Mouse (Mus musculus): Measurements from ENCODE around the gene Bbs9. TPM values are rescaled to one million over a fixed set of nuclear protein-coding genes. Genes with fewer than 3 reads are reported as not detected.
"Not testable (repeated sequence)": the region's sequence is repeated elsewhere in the genome, so short reads cannot be mapped to it uniquely, and the experiment has no call there.

Gene Bbs9
- polyA plus RNA-seq, 1 experiment = 15.3 TPM

DNA sequence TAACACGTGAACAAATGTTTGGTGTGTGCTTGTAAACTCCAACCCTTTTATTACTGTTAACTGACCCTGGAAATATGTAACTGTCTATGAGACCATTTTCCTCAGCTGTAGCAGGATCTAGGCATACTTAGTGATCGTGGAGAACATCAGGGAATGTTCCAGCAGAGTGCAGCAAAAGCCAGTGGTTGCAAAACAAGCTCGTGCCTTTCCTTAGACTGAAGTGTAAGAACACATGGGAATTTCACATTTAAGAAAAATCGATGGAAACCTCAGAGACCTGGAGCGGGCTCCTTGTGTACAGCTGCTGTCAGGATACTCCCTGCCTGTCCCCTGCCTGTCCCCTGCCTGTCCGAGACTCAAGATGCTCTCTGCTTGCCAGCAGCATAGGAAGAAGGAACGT lies 234.5 kb downstream of the Bbs9 start:
- WGBS = 63% methylated on average over 7 of the region's 7 CpGs
- DNase-seq = no peak
- no peak for TF ChIP-seq POLR2A (IDR thresholded peaks at IDR 0.05; ENCODE audit: borderline replicate concordance, extremely low read depth, low read depth, low read length)
- TF ChIP-seq CTCF (IDR thresholded peaks at IDR 0.05; ENCODE audit: insufficient read depth, low read length) = no peak
- H3K4me1 ChIP-seq (ENCODE audit: control insufficient read depth, insufficient read depth, low read length) = peaks cover 3% of the 10 kb centered on the region
- H3K4me3 ChIP-seq (replicated peaks; ENCODE audit: extremely low read depth, low read depth, low read length) = no peak overlapping the region

DNA sequence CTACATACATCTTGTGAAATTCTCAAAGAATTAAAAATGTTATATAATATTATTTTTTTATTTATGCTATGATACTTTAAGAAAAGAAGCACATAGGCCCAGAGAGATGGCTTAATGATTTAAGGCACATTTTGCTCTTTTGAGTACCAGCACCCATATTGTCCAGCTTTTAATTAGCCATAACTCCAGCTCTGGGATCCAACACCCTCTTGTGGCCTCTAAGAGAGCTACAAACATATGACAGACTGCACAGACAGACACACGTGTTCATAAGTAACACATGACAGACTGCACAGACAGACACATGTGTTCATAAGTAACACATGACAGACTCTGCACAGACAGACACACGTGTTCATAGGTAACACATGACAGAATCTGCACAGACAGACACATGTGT lies 235.8 kb downstream of the Bbs9 start:
- Histone ChIP-seq H3K4me3 (replicated peaks; ENCODE audit: extremely low read depth, low read depth, low read length) (no peak overlapping the region), H3K4me1 (ENCODE audit: control insufficient read depth, insufficient read depth, low read length) (peaks cover 3% of the 10 kb centered on the region)
- 91% methylated on average over 2 of the region's 2 CpGs for WGBS
- no peak for DNase-seq
- TF ChIP-seq POLR2A (IDR thresholded peaks at IDR 0.05; ENCODE audit: borderline replicate concordance, extremely low read depth, low read depth, low read length) (no peak), CTCF (IDR thresholded peaks at IDR 0.05; ENCODE audit: insufficient read depth, low read length) (no peak)

DNA sequence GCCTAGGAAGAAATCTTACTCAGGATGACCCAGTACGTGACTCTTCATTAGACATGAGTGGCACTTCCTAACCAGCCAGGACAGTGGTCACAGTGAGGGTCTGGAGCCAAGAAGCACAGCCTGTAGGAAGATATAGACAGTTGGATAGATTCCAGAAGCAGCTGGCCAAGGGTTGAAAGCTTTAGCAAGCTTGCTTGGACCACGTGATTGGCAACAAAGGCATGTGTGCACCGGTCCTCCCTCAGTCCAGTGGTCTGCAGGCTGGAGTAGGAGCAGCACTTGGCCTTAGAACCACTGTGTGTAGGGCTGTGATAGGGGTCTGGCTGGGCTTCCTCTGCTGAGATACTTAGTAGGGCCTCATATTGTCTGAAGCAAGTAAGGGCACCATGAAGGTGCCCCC lies 237.2 kb downstream of the Bbs9 start:
- no peak for DNase-seq
- TF ChIP-seq POLR2A (IDR thresholded peaks at IDR 0.05; ENCODE audit: borderline replicate concordance, extremely low read depth, low read depth, low read length) (no peak), CTCF (IDR thresholded peaks at IDR 0.05; ENCODE audit: insufficient read depth, low read length) (no peak)
- Histone ChIP-seq H3K4me1 (ENCODE audit: control insufficient read depth, insufficient read depth, low read length) (peaks cover 3% of the 10 kb centered on the region), H3K4me3 (replicated peaks; ENCODE audit: extremely low read depth, low read depth, low read length) (no peak overlapping the region)
- 67% methylated on average over 3 of the region's 3 CpGs for WGBS

DNA sequence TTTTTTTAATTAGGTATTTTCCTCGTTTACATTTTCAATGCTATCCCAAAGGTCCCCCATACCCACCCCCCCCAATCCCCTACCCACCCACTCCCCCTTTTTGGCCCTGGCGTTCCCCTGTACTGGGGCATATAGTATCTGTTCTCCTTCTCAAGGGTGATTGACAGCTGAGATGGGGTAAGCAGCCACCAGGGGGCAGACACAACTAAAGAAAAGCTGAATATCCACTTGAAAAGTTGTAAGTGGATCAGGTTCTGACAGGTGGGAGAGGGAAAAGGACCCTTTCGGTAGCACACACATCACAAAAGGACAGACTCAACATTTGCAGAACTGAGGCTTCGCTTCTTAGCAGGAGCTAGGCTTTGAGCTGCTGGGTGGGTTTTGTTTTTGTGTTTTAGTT lies 237.8 kb downstream of the Bbs9 start:
- peak; percentile 48 for DNase-seq
- not testable (repeated sequence) for H3K4me3 ChIP-seq (replicated peaks; ENCODE audit: extremely low read depth, low read depth, low read length); H3K4me1 ChIP-seq (ENCODE audit: control insufficient read depth, insufficient read depth, low read length)
- 50% methylated on average over 4 of the region's 4 CpGs for WGBS
- TF ChIP-seq CTCF (IDR thresholded peaks at IDR 0.05; ENCODE audit: insufficient read depth, low read length) = peak; percentile 41

DNA sequence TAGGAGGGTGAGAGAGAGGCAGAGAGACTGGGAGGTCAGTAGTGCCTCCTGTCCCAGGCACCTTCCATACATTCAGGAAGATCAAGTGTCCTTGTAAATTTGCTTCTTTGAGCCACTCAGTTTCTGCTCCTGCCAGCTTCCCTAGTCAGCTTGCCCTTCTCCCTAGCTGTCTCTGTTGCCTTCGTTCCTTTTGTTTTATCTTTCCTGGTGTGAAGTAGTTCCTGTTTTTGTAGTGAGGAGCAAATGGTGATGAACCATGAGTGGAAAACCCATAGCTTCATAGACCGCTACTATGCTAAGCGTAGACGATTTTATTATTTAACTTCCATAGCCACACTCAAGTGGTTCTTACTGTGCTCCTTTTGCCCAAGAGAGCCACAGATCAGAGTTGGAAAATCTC lies 242.1 kb downstream of the Bbs9 start:
- no peaks in the 10 kb centered on the region for H3K4me1 ChIP-seq (ENCODE audit: control insufficient read depth, insufficient read depth, low read length)
- WGBS = 68% methylated on average over 4 of the region's 4 CpGs

DNA sequence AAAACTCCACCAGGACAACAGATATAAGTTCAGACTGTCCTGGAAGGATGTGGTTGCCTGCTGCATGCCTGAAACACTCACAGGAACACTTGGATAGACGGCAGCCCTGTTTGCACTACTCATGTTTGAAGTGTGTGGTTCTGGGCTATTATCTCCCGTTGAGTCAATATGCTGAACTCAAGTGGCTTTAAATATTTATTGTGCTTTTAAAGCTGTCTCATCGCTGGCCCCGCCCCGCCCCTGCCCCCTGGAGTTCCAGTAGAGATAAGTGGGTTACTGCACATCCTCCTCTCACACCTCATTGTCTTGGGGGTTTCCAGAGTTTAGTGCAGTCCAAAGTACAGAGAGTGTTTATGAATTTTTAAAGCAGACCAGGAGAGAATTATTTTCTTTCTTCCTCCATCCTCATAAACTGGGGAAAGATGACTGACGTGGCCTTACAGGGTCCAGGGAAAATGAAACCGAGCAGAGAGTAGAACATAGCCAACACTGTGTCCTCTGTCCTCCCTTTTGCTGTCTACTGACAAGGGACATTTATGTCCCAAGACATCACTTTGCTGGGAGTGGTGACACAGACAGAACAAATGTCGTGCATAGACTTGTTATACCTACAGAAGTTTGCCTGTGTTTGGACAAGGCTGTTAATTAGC lies 242.8 kb downstream of the Bbs9 start:
- TF ChIP-seq CTCF (IDR thresholded peaks at IDR 0.05; ENCODE audit: insufficient read depth, low read length) (no peak), POLR2A (IDR thresholded peaks at IDR 0.05; ENCODE audit: borderline replicate concordance, extremely low read depth, low read depth, low read length) (no peak)
- no peak overlapping the region for H3K4me3 ChIP-seq (replicated peaks; ENCODE audit: extremely low read depth, low read depth, low read length)
- no peaks in the 10 kb centered on the region for H3K4me1 ChIP-seq (ENCODE audit: control insufficient read depth, insufficient read depth, low read length)
- WGBS = 34% methylated on average over 8 of the region's 8 CpGs
- no peak for DNase-seq

More for the DNA sequence above, 242.1 kb downstream of the Bbs9 start:
- H3K4me3 ChIP-seq (replicated peaks; ENCODE audit: extremely low read depth, low read depth, low read length) = no peak overlapping the region
- no peak for DNase-seq
- TF ChIP-seq POLR2A (IDR thresholded peaks at IDR 0.05; ENCODE audit: borderline replicate concordance, extremely low read depth, low read depth, low read length) = no peak
- TF ChIP-seq CTCF (IDR thresholded peaks at IDR 0.05; ENCODE audit: insufficient read depth, low read length) = no peak

DNA sequence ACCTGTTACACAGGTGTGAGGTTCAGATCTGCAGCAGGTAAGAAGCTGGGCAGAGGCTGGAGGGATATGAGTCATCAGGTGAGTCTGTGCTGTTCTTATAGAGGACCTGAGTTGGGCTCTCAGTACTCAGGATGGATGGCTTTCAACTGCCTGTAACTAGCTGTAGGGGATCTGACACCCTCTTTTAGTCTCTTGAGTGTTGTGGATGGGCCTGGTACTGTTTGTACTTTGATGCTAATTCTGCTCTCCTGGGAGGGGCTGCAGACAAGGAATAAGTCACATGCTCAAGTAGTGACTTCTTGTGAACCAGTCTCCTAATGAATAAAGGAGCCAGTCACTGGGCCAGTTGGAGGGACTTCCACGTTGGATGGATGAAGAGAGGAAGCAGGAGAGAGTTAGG lies 257.1 kb downstream of the Bbs9 start:
- 63% methylated on average over 1 of the region's 1 CpGs for WGBS
- TF ChIP-seq CTCF (IDR thresholded peaks at IDR 0.05; ENCODE audit: insufficient read depth, low read length) (no peak), POLR2A (IDR thresholded peaks at IDR 0.05; ENCODE audit: borderline replicate concordance, extremely low read depth, low read depth, low read length) (no peak)
- no peaks in the 10 kb centered on the region for H3K4me1 ChIP-seq (ENCODE audit: control insufficient read depth, insufficient read depth, low read length)
- DNase-seq = no peak
- no peak overlapping the region for H3K4me3 ChIP-seq (replicated peaks; ENCODE audit: extremely low read depth, low read depth, low read length)

DNA sequence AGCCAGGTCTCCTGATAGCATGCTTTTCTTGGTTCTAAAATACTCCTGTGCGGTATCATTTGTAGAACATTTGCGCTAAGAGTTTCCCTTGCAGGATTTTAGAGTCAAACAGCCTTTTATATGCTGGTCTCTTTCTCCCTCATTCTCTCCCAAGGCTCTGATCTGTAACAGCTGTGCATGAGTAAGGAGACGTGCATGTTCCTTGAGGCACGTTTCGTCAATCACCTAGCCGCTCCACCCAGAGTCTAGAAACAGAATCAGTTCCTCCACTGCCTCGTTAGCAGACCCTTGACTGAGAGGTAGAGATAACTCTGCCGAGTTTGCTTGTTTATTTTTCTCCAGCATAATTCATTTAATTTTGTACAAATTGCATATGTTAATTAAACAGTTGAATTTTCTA lies 259.4 kb downstream of the Bbs9 start:
- 72% methylated on average over 8 of the region's 8 CpGs for WGBS
- no peak overlapping the region for H3K4me3 ChIP-seq (replicated peaks; ENCODE audit: extremely low read depth, low read depth, low read length)
- TF ChIP-seq CTCF (IDR thresholded peaks at IDR 0.05; ENCODE audit: insufficient read depth, low read length) = no peak
- TF ChIP-seq POLR2A (IDR thresholded peaks at IDR 0.05; ENCODE audit: borderline replicate concordance, extremely low read depth, low read depth, low read length) = no peak
- no peaks in the 10 kb centered on the region for H3K4me1 ChIP-seq (ENCODE audit: control insufficient read depth, insufficient read depth, low read length)
- DNase-seq = no peak

DNA sequence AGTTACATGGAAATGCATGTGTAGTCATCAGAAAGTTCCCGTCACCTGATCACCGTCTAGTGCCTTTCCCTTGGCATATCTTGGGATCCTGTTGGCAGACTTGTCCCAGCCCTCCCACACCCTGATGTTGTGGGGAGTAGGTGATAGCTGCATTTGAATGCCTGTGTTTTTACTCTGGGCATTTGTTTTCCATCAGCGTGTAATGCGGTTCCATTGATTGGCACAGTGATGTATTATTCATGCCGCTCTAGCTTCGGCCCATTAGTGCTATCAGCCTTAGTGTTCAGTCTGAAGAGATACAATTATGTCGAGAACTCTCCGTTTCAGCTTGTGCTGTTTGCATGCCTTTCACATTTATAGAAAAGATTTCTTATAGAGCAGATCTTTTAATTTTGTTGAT lies 259.9 kb downstream of the Bbs9 start:
- Histone ChIP-seq H3K4me3 (replicated peaks; ENCODE audit: extremely low read depth, low read depth, low read length) (no peak overlapping the region), H3K4me1 (ENCODE audit: control insufficient read depth, insufficient read depth, low read length) (no peaks in the 10 kb centered on the region)
- 88% methylated on average over 8 of the region's 8 CpGs for WGBS
- no peak for TF ChIP-seq POLR2A (IDR thresholded peaks at IDR 0.05; ENCODE audit: borderline replicate concordance, extremely low read depth, low read depth, low read length)
- no peak for TF ChIP-seq CTCF (IDR thresholded peaks at IDR 0.05; ENCODE audit: insufficient read depth, low read length)
- DNase-seq = no peak

DNA sequence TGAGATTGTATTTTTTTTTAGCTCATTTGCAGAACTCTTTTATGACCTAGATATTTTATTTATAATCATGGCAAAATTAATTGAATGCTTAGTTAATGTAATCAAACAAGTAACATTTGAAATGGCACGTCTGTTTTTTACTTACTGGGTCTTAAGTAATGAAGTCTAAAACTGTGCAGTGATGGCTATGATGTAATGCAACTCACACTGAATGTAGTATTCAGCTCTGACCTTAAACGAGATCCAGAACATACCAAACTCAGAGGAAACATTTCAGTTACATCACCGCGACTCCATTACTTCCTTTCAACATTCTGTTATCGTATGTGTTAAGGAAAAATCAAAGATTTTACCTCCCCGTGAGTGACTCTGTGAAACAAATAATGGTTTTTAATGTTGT lies 262.4 kb downstream of the Bbs9 start:
- Histone ChIP-seq H3K4me1 (ENCODE audit: control insufficient read depth, insufficient read depth, low read length) (no peaks in the 10 kb centered on the region), H3K4me3 (replicated peaks; ENCODE audit: extremely low read depth, low read depth, low read length) (no peak overlapping the region)
- 73% methylated on average over 6 of the region's 6 CpGs for WGBS
- no peak for DNase-seq
- TF ChIP-seq CTCF (IDR thresholded peaks at IDR 0.05; ENCODE audit: insufficient read depth, low read length) (no peak), POLR2A (IDR thresholded peaks at IDR 0.05; ENCODE audit: borderline replicate concordance, extremely low read depth, low read depth, low read length) (no peak)
